Mouse (Mus musculus) left cerebral cortex, adult 18-20 months (tissue): ENCODE results near the gene Hnrnpa1. TPM values are rescaled to one million over a fixed set of nuclear protein-coding genes. Genes with fewer than 3 reads are reported as not detected.
"Not testable (repeated sequence)": the region's sequence is repeated elsewhere in the genome, so short reads cannot be mapped to it uniquely, and the experiment has no call there.

Experiments used
- DNase-seq, 2 experiments: peaks; one replicate each; pipeline ENCODE4 v3.0.0; 2021 to 2022; ENCODE audit warnings: low spot score in 2 of 2, mixed read lengths in 1 of 2
- total RNA-seq, 2 experiments: library from RNA; stranded (reverse); gene quantifications; 2 replicates each; pipeline ENCODE4 v1.2.3; 2021

The Hnrnpa1 gene
- total RNA-seq, 2 experiments from 2014 or later: 232 to 268 TPM

DNA sequence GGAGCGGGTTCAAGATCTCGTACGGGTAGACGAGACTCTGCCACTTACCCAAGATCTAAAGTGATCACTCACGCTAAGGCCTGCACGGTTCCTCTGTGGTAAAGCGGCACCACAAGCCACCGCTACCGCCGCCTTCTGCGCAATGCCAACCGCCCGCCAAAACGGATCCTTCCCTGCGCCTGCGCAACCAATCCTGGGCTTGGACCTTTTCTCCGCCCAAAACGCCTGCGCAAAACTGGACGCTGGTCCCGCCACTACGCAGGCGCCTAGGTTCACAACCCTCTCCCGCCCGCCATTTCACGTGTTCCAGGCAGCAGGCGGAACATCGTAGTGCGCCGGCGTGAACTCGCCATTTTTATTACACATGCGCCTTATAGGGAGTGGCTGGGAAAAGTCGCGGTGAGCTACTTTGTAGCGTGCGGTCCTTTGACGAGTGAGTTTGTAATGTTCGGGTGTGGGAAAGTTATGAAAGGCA, 510 bp upstream of the Hnrnpa1 start, which contains the start of gene Cbx5:
Gene Cbx5, minus strand, starts transcription at position 132 of the 475 bp plus-strand sequence.
- peak; percentile 98 to 99 for DNase-seq

- DNase-seq: not testable (repeated sequence)
Measured at GRCm38 (mm10) chr15:103241071-103242018, 1.1 kb downstream of the Hnrnpa1 start.

GRCm38 (mm10) chr15:103242885-103243284, 2.7 kb downstream of the Hnrnpa1 start:
- DNase-seq: no peak

- DNase-seq: no peak
Measured at GRCm38 (mm10) chr15:103245616-103246015, 5.4 kb downstream of the Hnrnpa1 start.

DNA sequence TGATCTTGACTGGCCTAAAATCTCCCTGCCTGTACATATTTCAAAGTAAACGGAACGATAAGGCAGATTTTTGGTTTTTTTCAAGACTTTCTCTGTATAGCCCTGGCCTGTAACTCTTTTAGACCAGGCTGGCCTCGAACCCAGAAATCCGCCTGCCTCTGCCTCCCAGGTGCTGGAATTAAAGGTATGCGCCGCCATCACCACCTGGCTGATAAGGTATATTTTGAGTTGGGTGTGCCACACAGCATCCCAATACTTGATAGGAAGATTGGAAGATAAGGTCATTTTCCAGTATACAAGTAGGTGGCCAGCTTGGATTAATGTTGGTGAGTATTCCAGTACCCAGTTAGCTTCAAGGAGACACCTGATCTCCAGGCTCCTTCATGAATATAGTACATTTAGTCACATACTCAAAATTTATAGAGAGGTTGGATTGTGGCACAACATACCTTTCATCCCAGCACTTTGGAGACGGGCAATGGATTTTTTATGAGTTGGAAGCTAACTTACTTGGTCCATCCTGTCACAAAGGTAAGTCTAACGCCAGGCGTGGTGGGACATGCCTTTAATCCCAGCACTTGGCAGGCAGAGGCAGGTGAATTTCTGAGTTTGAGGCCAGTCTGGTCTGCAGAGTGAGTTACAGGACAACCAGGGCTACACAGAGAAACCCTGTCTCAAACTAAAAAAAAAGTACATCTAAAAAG, 7.0 kb downstream of the Hnrnpa1 start:
- DNase-seq: no peak

DNA sequence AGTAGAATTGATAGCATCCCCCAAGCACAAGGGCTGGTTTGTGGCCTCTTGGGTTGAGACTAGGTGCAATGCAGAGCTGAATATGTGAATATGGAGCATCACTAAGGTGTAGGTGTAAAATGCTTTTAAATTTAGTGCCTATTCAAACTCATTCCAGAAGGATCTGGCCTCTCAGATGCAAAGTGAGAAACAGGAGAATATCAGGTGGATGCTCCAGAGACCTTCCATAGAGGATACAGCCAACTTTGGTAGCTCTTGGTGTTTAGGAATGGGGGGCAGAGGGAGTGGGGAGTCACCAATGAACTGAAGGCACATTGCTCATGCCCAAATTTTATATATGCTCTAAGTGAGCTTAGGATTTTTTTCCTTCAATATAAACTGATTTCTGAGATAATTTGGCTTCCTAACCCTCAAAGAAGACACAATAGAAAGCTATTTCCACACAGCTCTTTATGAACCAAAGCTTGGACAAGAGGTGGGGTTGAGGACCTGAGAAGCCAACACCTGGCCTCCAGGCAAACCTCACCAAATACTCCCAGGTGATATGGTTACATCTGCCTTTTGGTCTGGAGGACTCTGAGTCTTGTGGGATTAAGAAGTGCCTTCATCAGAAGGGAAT, 7.7 kb downstream of the Hnrnpa1 start:
- DNase-seq: no peak

- no peak for DNase-seq
Measured at GRCm38 (mm10) chr15:103248401-103249313, 8.4 kb downstream of the Hnrnpa1 start.

DNA sequence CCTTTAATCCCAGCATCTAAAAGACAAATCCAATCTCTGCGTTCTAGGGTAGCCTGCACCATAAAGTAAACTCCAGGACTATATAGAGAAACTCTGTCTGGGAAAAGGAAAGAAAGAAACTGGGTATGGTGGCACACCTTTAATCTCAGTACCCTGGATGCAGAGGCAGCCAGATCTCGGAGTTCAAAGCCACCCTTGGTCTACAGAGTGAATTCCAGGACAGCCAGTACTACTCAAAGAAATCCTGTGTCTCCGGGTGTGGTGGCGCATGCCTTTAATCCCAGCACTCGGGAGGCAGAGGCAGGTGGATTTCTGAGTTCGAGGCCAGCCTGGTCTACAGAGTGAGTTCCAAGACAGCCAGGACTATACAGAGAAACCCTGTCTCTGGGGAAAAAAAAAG, 9.3 kb downstream of the Hnrnpa1 start:
- not testable (repeated sequence) for DNase-seq

- peak in 1 of 2 experiments; percentile 45 for DNase-seq
Measured at GRCm38 (mm10) chr15:103250195-103250740, 10.0 kb downstream of the Hnrnpa1 start.

GRCm38 (mm10) chr15:103251595-103251994, 11.4 kb downstream of the Hnrnpa1 start:
- DNase-seq: no peak

GRCm38 (mm10) chr15:103252660-103253059, 12.4 kb downstream of the Hnrnpa1 start:
- DNase-seq: no peak

- DNase-seq: no peak
Measured at GRCm38 (mm10) chr15:103253352-103253751, 13.1 kb downstream of the Hnrnpa1 start.

- no peak for DNase-seq
Measured at GRCm38 (mm10) chr15:103255169-103255568, 14.9 kb downstream of the Hnrnpa1 start.

GRCm38 (mm10) chr15:103256210-103256986, 16.2 kb downstream of the Hnrnpa1 start:
- no peak for DNase-seq

DNA sequence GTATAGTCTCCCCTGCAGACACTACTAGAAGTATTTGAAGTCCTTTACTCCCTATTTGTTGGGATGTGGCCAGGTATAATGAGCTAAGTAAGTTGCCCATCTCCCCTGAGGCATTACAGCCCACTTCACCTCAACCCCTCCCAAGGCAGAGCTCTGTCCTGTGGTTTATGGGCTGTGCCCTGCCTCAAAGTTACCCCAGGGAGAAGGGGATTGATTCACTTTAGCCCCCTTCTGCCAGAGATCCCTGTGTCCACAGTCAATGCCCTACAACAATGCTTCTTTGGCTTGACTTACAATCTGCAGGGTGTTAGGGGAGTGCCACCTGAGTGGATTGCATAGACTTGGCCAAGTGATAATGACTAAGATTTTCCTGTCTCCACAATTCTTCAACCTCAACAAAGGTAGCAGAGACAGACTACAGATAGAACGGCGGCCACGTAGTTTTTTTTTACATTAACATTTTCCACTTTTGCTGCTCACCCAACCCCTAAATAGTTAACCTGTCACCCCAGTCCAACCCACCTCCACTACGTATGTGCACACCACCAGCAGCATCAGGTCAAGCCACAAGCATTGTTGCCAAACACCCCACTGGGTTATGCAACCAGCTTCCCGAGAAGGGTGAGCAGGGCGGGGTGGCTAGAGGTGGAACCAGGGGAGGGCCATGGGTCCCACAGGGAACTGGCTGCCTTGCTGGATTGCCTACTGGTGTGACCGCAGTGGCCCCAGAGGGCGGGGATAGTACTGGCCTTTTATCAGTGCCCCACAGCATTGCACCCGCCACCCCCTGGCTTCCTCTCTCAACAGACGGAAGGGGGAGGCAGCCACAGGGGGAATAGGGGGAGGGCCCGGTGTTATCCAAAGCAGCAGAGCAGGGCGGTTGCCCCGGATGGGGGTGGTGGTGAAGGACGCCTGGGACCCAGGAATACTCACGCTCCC, 17.8 kb downstream of the Hnrnpa1 start, which contains the start of gene Nfe2:
Gene Nfe2, minus strand, starts transcription at position 614 of the 939 bp plus-strand sequence.
- no peak for DNase-seq

GRCm38 (mm10) chr15:103259162-103259561, 18.9 kb downstream of the Hnrnpa1 start:
- no peak for DNase-seq

GRCm38 (mm10) chr15:103259989-103260388, 19.8 kb downstream of the Hnrnpa1 start:
- DNase-seq: no peak

GRCm38 (mm10) chr15:103264794-103265193, 24.6 kb downstream of the Hnrnpa1 start:
- DNase-seq: no peak
